29 mouse cellular contexts compared by ENCODE assay signal in the genomic region with DNA sequence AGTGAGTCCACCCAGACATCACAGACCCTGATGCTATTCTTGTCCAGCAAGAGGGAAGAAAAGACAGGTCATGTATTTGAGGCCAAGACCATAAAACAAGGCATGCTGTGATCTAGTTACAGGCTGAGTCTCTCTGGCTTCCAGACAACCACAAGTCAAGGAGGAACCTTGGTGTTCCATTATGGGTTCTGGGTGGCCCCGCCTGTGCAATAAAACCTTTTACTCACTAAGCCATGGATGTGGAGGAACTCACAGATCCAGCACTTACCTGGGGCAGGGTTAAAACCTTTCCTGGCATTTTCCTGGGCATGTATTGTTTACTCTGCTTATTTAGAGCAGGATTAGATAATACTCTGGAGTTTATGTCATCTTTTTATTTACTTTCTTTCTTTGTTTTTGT. TPM values are rescaled to one million over a fixed set of nuclear protein-coding genes. Genes with fewer than 3 reads are reported as not detected.
DNase-seq lines count a peak whose midpoint lies in the region; ATAC-seq and TF ChIP-seq lines count a peak whose summit lies in the region.
"Had no signal": no experiment of that assay in that cellular context is flagged by ENCODE, and none has a peak within 500 bp of the region (broad histone marks: within the 10 kb centered on the region; RNA-seq: fewer than 3 reads in every experiment).

No protein-coding gene starts in this region.

- H3K9me3 ChIP-seq in neural tube, embryonic 15.5 days (replicated peaks): no peaks in the 10 kb centered on the region
- no peaks in the 10 kb centered on the region for H3K9me3 ChIP-seq in intestine, embryonic 15.5 days
- H3K9me3 ChIP-seq in intestine, postnatal 0 days (ENCODE audit: control insufficient read depth): no peaks in the 10 kb centered on the region
- no peaks in the 10 kb centered on the region for H3K9me3 ChIP-seq in liver, embryonic 11.5 days (ENCODE audit: control insufficient read depth, low read length)
- H3K9me3 ChIP-seq: embryonic facial prominence, embryonic 13.5 days; embryonic facial prominence, embryonic 15.5 days; forebrain, embryonic 10.5 days; forebrain, embryonic 13.5 days; forebrain, embryonic 15.5 days; G1E had no signal

- 69% methylated on average over 1 of the region's 1 CpGs for WGBS in neural tube, embryonic 15.5 days
- 73% methylated on average over 1 of the region's 1 CpGs for WGBS in intestine, embryonic 15.5 days
- WGBS in intestine, postnatal 0 days: 48% methylated on average over 1 of the region's 1 CpGs
- 91% methylated on average over 1 of the region's 1 CpGs for WGBS in liver, embryonic 11.5 days

- no peak overlapping the region for H3K9ac ChIP-seq in neural tube, embryonic 15.5 days (replicated peaks)
- no peak overlapping the region for H3K9ac ChIP-seq in intestine, embryonic 15.5 days
- H3K9ac ChIP-seq in intestine, postnatal 0 days (ENCODE audit: low read depth, low read length): no peak overlapping the region
- no peak overlapping the region for H3K9ac ChIP-seq in liver, embryonic 11.5 days (ENCODE audit: low read depth, low read length)
- H3K9ac ChIP-seq: embryonic facial prominence, embryonic 13.5 days; embryonic facial prominence, embryonic 15.5 days; forebrain, embryonic 13.5 days; forebrain, embryonic 15.5 days; forebrain, postnatal 0 days had no signal

- H3K36me3 ChIP-seq in neural tube, embryonic 15.5 days: peaks cover 53% of the 10 kb centered on the region
- peaks cover 11% of the 10 kb centered on the region for H3K36me3 ChIP-seq in intestine, embryonic 15.5 days
- H3K36me3 ChIP-seq in intestine, postnatal 0 days (ENCODE audit: control insufficient read depth, insufficient read depth): peaks cover 48% of the 10 kb centered on the region
- peaks cover 2% of the 10 kb centered on the region; the same call in 1 of the 2 replicates for H3K36me3 ChIP-seq in liver, embryonic 11.5 days (ENCODE audit: control insufficient read depth, insufficient read depth, low read length)

- no peak for TF ChIP-seq CTCF in intestine, postnatal 0 days (IDR thresholded peaks at IDR 0.05; ENCODE audit: low read depth)

- no peak for ATAC-seq in neural tube, embryonic 15.5 days (ENCODE audit: low FRiP score)
- ATAC-seq in intestine, embryonic 15.5 days: peak; percentile 55; the same call in 1 of the 2 replicates
- 0 out of 2 replicates have a peak, but pooled peaks have one; percentile 26 for ATAC-seq in intestine, postnatal 0 days
- ATAC-seq in liver, embryonic 11.5 days (replicated peaks; ENCODE audit: low FRiP score): no peak
- ATAC-seq: activated CD4-positive, CD25-positive, alpha-beta regulatory T cell, adult 4 months; CD4-positive, CD25-positive, alpha-beta regulatory T cell, adult 4 months; forebrain, embryonic 13.5 days; forebrain, embryonic 15.5 days; forebrain, postnatal 0 days; Patski had no signal

- no peaks in the 10 kb centered on the region for H3K27me3 ChIP-seq in neural tube, embryonic 15.5 days (replicated peaks)
- H3K27me3 ChIP-seq in intestine, embryonic 15.5 days (replicated peaks): no peaks in the 10 kb centered on the region
- no peaks in the 10 kb centered on the region for H3K27me3 ChIP-seq in intestine, postnatal 0 days (replicated peaks; ENCODE audit: control insufficient read depth, insufficient read depth, low read length)
- no peaks in the 10 kb centered on the region for H3K27me3 ChIP-seq in liver, embryonic 11.5 days (replicated peaks; ENCODE audit: control insufficient read depth, insufficient read depth, low read length)
- H3K27me3 ChIP-seq: CH12.LX; embryonic facial prominence, embryonic 13.5 days; embryonic facial prominence, embryonic 15.5 days; forebrain, embryonic 13.5 days; forebrain, embryonic 15.5 days; Patski had no signal

- H3K4me2 ChIP-seq in neural tube, embryonic 15.5 days: no peak overlapping the region
- H3K4me2 ChIP-seq in intestine, embryonic 15.5 days (replicated peaks): no peak overlapping the region
- no peak overlapping the region for H3K4me2 ChIP-seq in intestine, postnatal 0 days (replicated peaks; ENCODE audit: low read depth)
- no peak overlapping the region for H3K4me2 ChIP-seq in liver, embryonic 11.5 days
- H3K4me2 ChIP-seq: embryonic facial prominence, embryonic 13.5 days; embryonic facial prominence, embryonic 15.5 days; forebrain, embryonic 13.5 days; forebrain, embryonic 15.5 days had no signal

- H3K4me1 ChIP-seq in neural tube, embryonic 15.5 days: 0 out of 2 replicates have a peak, but pooled peaks cover 2% of the 10 kb centered on the region
- H3K4me1 ChIP-seq in intestine, embryonic 15.5 days (replicated peaks): no peaks in the 10 kb centered on the region
- H3K4me1 ChIP-seq in intestine, postnatal 0 days (replicated peaks; ENCODE audit: control insufficient read depth, insufficient read depth, low read length): no peaks in the 10 kb centered on the region
- H3K4me1 ChIP-seq in liver, embryonic 11.5 days (replicated peaks; ENCODE audit: control insufficient read depth, insufficient read depth, low read length): no peaks in the 10 kb centered on the region
- H3K4me1 ChIP-seq: embryonic facial prominence, embryonic 13.5 days; embryonic facial prominence, embryonic 15.5 days; forebrain, embryonic 10.5 days; forebrain, embryonic 13.5 days; forebrain, embryonic 15.5 days had no signal

- H3K27ac ChIP-seq in neural tube, embryonic 15.5 days (replicated peaks): no peak overlapping the region
- no peak overlapping the region for H3K27ac ChIP-seq in intestine, embryonic 15.5 days
- H3K27ac ChIP-seq in intestine, postnatal 0 days (ENCODE audit: low read depth, low read length): no peak overlapping the region
- no peak overlapping the region for H3K27ac ChIP-seq in liver, embryonic 11.5 days (ENCODE audit: low read depth, low read length)
- H3K27ac ChIP-seq: embryonic facial prominence, embryonic 13.5 days; embryonic facial prominence, embryonic 15.5 days; forebrain, embryonic 10.5 days; forebrain, embryonic 13.5 days; forebrain, embryonic 15.5 days had no signal

- peak; percentile 8 for DNase-seq in neural tube, embryonic 10.5 days (ENCODE audit: extremely low spot score, low spot score)
- DNase-seq in lung, adult 18-20 months: no peak
- no peak for DNase-seq in liver, embryonic 11.5 days (ENCODE audit: low spot score)
- DNase-seq in B cell, adult 2 months: no peak
- DNase-seq: adrenal gland, adult 8-10 months; adrenal gland, postnatal 14 days; adrenal gland, postnatal 36 days; cerebellum, adult 11 months; cerebellum, adult 18-20 months; cerebellum, adult 8-10 months; cerebellum, adult 9-11 months; cerebellum, postnatal 14 days; cerebellum, postnatal 36 days; embryo, embryonic 11 days; forebrain, postnatal 0 days had no signal

- no peak overlapping the region for H3K4me3 ChIP-seq in neural tube, embryonic 15.5 days (replicated peaks)
- H3K4me3 ChIP-seq in intestine, embryonic 15.5 days (replicated peaks): no peak overlapping the region
- no peak overlapping the region for H3K4me3 ChIP-seq in intestine, postnatal 0 days (ENCODE audit: low read depth, low read length)
- no peak overlapping the region for H3K4me3 ChIP-seq in liver, embryonic 11.5 days (ENCODE audit: low read depth, low read length)
- H3K4me3 ChIP-seq: embryonic facial prominence, embryonic 13.5 days; embryonic facial prominence, embryonic 15.5 days; erythroblast, embryonic 14.5 days; forebrain, embryonic 10.5 days; forebrain, embryonic 13.5 days; forebrain, embryonic 15.5 days had no signal

RNA-seq across cellular contexts. Expression of gene Atg16l2, which starts 17.5 kb away (rescaled TPM):
- polyA plus RNA-seq in neural tube, embryonic 15.5 days (2015; fragmentation: Nextera tagmentation; extraction: Ambion mirVana): 28.3 and 33.1 TPM in 2 replicates
- 14.3 and 16.1 TPM in 2 replicates for polyA plus RNA-seq in intestine, embryonic 15.5 days (2015; fragmentation: Nextera tagmentation; extraction: Ambion mirVana)
- polyA plus RNA-seq in intestine, postnatal 0 days (2015; fragmentation: Nextera tagmentation; extraction: Ambion mirVana): 5.2 and 6.2 TPM in 2 replicates
- 5.7 and 6.4 TPM in 2 replicates for polyA plus RNA-seq in liver, embryonic 11.5 days (2014; fragmentation: Nextera tagmentation; extraction: Ambion mirVana)

RNA-seq across cellular contexts. Expression of gene Stard10, which starts 32.4 kb away (rescaled TPM):
- polyA plus RNA-seq in neural tube, embryonic 15.5 days (2015; fragmentation: Nextera tagmentation; extraction: Ambion mirVana): 12.8 and 25.3 TPM in 2 replicates
- polyA plus RNA-seq in intestine, embryonic 15.5 days (2015; fragmentation: Nextera tagmentation; extraction: Ambion mirVana): 111 and 125 TPM in 2 replicates
- polyA plus RNA-seq in intestine, postnatal 0 days (2015; fragmentation: Nextera tagmentation; extraction: Ambion mirVana): 63.7 and 71.7 TPM in 2 replicates
- 86.4 and 93.9 TPM in 2 replicates for polyA plus RNA-seq in liver, embryonic 11.5 days (2014; fragmentation: Nextera tagmentation; extraction: Ambion mirVana)

Comparison
In these comparisons a context has a peak if more than half of its experiments do, and no peak if none do; other contexts are left out.
1. ATAC-seq: peak in intestine, embryonic 15.5 days (single experiment) and intestine, postnatal 0 days (single experiment); none in neural tube, embryonic 15.5 days (single experiment) and liver, embryonic 11.5 days (single experiment).